Mouse (Mus musculus) urinary bladder, adult 2 months (tissue): ENCODE measurements around the gene 2510039O18Rik. TPM values are rescaled to one million over a fixed set of nuclear protein-coding genes. Genes with fewer than 3 reads are reported as not detected.

Source experiments
- DNase-seq: peaks from one replicate; pipeline ENCODE4 v3.0.0; 2022; ENCODE audit warnings: low spot score
- polyA plus RNA-seq: library from polyadenylated mRNA; depleted of rRNA; stranded (reverse); fragments of >200 nt; gene quantifications from 2 replicates; pipeline ENCODE4 v1.2.3, GENCODE M21; 2012; rRNA removed

The 2510039O18Rik gene
- polyA plus RNA-seq, result 47.0 and 48.2 TPM in 2 replicates

DNA sequence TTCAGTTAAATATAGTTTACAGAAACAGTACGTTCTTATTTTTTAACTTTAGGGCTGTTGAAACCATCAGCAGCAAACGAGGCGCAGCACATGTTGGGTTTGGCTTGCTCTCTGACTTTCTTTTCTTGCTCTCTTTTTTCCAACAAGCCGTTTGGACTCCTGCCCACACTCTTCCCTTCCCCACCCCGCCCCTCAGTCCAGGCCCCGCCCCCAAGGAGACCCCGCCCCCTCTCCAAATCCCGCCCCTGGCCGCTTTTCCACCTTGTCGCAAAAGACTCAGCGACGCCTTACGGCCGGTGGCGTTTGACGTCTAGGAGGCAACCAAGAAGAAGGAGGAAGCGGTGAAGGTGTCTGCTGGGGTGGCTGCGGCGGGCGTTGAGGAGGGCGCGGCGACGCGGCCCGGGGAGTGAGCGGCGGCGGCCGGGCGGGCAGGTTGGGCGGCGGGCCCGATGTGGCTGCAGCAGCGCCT, at the start of gene 2510039O18Rik:
TSS of gene 2510039O18Rik (plus strand) at position 320 of the 469 bp plus-strand sequence.
- DNase-seq, result no peak

- no peak for DNase-seq
Measured at GRCm38 (mm10) chr4:147895815-147896330, 44.8 kb upstream of the 2510039O18Rik start.

DNA sequence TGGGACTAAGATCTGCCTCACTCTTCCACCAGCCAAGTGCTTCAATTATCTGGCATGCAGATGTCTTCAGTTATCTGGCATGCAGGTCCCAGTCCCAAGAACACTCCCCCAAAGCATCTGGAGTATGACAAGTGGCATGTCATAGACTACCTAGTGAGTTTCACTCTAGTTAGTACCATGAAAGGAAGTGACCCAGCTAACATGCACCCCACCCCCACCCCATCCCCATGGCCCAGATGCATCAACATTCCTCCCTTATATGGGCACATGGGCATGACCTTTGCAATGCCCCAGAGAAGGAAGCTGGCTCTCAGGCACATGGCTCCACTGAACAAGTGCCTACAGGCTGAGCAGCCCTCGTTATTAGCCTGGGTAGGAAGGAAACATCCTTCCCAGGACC, 44.3 kb upstream of the 2510039O18Rik start:
- DNase-seq, result no peak

DNA sequence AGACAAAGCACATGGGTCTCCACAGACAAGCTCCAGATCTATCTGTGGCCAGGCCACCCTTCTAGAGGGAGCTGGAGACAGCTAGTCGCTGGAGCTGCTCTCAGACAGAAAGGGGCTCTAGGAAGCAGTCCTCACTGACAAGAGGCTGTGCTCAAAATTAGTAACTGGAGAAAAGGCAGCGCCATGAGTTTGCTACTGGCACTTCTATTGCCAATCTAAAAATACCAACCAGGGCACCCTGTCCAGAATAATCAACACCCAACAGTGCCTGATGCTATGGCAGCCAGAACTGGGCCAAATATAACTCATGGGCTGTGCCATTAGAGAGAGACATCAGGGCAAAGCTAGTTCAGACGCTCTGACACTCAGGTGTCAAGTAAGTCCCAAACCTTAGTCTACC, 43.3 kb upstream of the 2510039O18Rik start:
- DNase-seq, result no peak

DNA sequence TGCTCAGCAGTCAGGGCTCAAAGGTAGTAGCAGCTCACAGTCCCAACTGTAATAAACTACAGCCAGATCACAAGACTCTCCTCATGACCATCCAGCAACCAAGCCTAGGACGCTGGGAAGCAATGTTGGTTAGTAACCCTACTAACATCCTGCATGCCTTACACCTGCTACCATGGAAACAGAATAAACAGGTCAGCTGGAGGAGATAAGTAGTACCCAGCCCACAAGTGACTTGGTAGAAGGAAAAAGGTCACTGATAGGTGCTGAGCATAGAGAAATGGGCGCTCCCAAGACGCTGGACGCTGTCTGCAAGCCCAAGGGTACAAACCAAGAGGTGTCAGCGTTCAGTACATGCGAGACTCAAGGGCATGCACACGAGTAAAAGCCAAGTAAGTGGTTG, 40.2 kb upstream of the 2510039O18Rik start:
- DNase-seq, result no peak

- no peak for DNase-seq
Measured at GRCm38 (mm10) chr4:147902906-147903500, 37.7 kb upstream of the 2510039O18Rik start.

DNA sequence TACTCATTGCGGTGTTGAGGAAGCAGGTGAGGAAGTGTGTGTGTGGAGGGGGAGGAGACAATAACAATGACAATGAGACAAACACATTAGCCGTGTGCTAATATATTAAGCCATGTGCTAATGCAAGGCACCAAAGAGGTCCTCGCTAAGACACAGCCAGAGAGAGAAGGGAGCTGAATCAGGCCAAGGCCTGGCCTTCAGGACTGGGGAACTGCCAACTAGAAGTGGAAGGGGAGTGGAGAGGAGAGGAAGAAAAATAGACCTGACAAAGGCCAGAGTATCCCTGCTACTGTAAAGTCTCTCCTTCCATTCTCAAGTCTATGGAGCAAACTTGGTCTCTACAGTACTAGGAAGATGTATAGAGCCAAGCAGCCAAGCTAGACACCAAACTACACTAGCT, 37.1 kb upstream of the 2510039O18Rik start:
- DNase-seq, result no peak

DNA sequence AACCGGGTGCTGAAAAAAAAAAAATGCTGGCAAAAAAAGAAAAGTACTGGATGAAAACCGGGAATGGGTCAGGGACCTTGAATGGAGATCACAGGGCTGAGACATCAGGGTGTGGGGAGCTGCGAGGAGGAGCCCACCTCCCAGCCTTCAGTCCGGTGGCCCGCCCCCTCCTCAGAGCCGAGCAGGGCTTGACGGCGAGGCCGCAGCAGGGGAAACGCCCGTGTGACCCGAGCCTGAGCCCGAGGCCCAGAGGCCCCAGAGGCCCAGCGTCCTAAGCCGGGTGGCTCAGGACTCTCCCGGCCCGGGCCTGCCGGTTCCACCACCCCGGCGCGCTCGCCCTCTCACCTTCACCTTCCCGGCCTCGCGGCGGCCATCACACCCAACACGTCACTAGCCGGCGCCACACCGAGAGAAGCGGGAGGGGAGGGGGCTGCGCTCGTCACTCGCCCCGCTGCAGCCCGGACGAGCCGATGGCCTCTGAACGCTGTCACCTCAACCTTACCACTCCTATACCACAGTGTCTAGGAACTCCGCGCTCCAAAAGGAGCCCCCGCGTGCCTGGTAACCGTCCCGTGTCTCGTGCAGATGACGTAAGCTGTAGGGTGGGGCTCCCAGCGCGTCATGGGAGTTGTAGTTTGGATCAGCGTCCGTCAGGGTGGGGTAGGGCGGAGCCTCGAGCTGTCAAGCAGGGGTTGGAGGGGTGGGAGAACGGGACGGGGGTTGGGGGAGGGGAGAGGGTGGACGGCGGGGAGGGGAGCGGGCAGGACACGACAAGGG, 36.2 kb upstream of the 2510039O18Rik start, which contains the start of gene Mfn2:
TSS of gene Mfn2 (minus strand) at position 392 of the 777 bp plus-strand sequence.
- peak; percentile 94 for DNase-seq

- DNase-seq, result no peak
Measured at GRCm38 (mm10) chr4:147905090-147905659, 35.5 kb upstream of the 2510039O18Rik start.

DNA sequence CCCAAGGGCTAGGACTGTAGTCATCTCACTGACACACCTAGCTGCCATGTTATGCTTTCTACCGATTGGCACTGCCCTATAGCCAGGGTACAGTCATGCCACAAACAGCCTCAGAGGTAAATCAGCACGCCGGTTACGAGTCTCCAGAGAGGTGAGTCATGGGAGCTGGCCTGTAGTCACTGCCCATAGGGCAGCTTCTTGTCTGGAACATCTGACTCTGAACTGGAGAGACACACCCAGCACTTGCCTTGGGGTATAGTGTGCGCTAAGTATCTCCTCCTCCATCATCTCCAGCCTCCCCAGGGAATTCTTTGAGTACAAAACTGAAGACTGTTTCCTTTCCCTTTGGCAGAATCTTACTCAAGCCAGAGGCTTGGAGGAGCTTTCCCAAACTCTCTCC, 34.5 kb upstream of the 2510039O18Rik start:
- DNase-seq, result peak; percentile 34

- DNase-seq, result no peak
Measured at GRCm38 (mm10) chr4:147909486-147909885, 31.2 kb upstream of the 2510039O18Rik start.

DNA sequence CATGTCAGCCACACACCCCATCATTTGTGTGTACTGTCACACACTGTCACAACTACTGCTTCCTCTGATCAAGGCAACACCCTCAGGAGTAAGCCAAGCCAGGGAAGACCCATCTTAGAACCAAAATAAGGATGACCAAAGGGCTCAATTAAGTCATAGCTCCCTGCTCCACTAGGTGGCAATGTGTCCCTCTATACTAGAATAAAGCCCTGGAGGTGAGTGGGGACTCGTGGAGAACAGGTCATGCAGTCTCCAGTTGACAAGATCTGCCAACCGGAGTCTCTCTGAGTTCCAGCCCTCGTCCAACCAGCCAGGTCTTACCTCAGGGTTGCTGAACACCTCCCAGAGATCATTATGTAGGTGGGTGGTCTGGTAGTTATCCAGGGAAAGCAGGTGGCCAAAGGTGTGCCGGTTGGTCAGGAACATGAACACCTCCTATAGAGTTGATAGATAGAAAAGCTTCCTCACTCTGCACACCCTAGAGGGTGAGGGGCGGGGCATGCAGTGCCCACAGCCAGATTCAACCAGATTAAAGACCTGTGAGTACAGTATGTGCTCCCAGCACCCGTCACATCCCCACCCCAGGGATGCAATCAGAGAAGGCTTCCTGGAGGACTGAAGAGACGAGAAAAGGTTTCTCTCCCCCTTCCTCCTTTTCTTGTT, 22.1 kb upstream of the 2510039O18Rik start:
- no peak for DNase-seq

GRCm38 (mm10) chr4:147920973-147921372, 19.7 kb upstream of the 2510039O18Rik start:
- no peak for DNase-seq

GRCm38 (mm10) chr4:147922341-147922740, 18.4 kb upstream of the 2510039O18Rik start:
- no peak for DNase-seq

DNA sequence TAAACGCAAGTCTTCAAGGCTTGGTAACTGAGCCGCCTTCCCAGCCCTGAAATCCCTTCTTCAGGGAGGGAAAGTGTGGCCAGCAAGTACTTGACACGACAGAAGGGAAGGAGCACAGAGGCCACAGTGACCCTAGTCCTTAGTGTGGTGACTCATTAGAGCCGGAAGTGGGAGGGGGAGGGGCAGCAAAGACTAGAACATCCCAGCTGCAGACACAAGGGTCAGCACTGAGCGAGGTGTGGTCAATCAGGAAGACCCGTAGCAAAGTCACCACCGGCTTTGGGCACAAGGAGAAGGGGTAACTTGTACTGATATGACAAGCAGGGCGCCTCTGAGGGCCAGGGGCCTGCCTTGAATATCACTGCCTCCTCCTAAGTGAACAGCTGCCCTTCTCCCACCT, 13.0 kb upstream of the 2510039O18Rik start:
- DNase-seq, result no peak

GRCm38 (mm10) chr4:147928136-147928535, 12.6 kb upstream of the 2510039O18Rik start:
- no peak for DNase-seq

- DNase-seq, result no peak
Measured at GRCm38 (mm10) chr4:147928540-147928939, 12.2 kb upstream of the 2510039O18Rik start.

- no peak for DNase-seq
Measured at GRCm38 (mm10) chr4:147930946-147931345, 9.7 kb upstream of the 2510039O18Rik start.

DNA sequence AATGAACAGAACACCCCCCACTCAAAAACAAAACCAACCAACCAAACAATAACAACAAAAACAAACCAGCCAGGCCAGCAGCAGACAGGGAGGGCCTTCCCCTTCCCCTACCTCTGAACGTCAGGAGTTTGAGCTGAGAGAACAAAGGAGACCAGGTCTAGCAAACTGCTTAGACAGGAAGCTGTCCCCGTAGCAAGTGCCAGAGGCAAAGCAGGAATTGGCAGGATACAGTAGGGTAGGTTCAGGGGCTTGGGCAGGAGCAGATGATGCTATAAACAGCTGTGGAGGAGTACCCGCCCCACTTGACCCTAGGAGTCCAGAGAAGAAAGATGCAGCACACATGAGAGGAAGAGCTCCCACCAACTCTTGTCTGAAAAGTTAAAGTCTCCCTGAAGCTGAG, 6.6 kb upstream of the 2510039O18Rik start:
- no peak for DNase-seq

DNA sequence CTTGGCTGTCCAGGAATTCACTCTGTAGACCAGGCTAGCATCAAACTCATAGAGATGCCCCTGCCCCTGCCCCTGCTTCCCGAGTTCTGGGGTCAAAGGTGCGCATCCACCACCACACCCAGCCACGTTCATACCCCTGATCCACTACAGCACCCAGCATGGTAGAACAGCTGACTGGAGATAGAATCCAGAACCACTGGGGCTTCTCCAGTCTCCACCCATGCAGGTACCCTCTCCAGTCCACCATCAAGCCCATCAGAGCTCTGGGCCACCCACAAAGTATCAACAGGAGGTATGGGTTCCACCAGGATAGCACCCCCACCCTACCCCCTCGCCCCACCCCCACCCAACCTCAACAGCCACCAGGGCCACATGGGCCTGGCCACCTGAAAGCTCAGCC, 6.1 kb upstream of the 2510039O18Rik start:
- no peak for DNase-seq

GRCm38 (mm10) chr4:147935904-147936303, 4.8 kb upstream of the 2510039O18Rik start:
- DNase-seq, result no peak
